16 mouse cellular contexts compared by ENCODE assay signal in genomic region chr11:5016286-5016685, GRCm38 (mm10). TPM values are rescaled to one million over a fixed set of nuclear protein-coding genes. Genes with fewer than 3 reads are reported as not detected.
DNase-seq lines count a peak whose midpoint lies in the region; TF ChIP-seq lines count a peak whose summit lies in the region.
"Had no signal": no experiment of that assay in that cellular context is flagged by ENCODE, and none has a peak within 500 bp of the region (broad histone marks: within the 10 kb centered on the region; RNA-seq: fewer than 3 reads in every experiment).

No protein-coding gene starts in this region.

- H3K27ac ChIP-seq in layer of hippocampus, adult 2 months: peak overlapping the region; percentile 73
- H3K27ac ChIP-seq: embryonic facial prominence, embryonic 13.5 days; forebrain, embryonic 13.5 days; gastrocnemius, adult 2 months; hindbrain, embryonic 10.5 days; hindbrain, embryonic 14.5 days had no signal

- H3K27me3 ChIP-seq in C2C12 (ENCODE audit: control insufficient read depth, insufficient read depth, insufficient read length): no peaks in the 10 kb centered on the region
- H3K27me3 ChIP-seq: embryonic facial prominence, embryonic 13.5 days; forebrain, embryonic 13.5 days; heart, embryonic 12.5 days had no signal

- no peak for TF ChIP-seq CTCF in layer of hippocampus, adult 2 months (conservative IDR thresholded peaks at IDR 0.05)
- no peak for TF ChIP-seq CTCF in C2C12 (IDR thresholded peaks at IDR 0.05; ENCODE audit: control insufficient read depth, insufficient read depth, insufficient read length)

- H3K4me3 ChIP-seq in layer of hippocampus, adult 2 months: no peak overlapping the region
- H3K4me3 ChIP-seq in C2C12 (ENCODE audit: insufficient read depth, poor library complexity, severe bottlenecking): no peak overlapping the region
- H3K4me3 ChIP-seq: embryonic facial prominence, embryonic 13.5 days; forebrain, embryonic 13.5 days; gastrocnemius, adult 2 months; heart, embryonic 12.5 days; hindbrain, embryonic 10.5 days had no signal

- H3K79me3 ChIP-seq in C2C12 (ENCODE audit: low read depth): no peaks in the 10 kb centered on the region

- H3K36me3 ChIP-seq in C2C12 (ENCODE audit: control insufficient read depth, insufficient read depth): peaks cover 60% of the 10 kb centered on the region

- no peak overlapping the region for H3ac ChIP-seq in C2C12 (ENCODE audit: control insufficient read depth, insufficient read length, low read depth)

- DNase-seq in layer of hippocampus, adult 2 months (ENCODE audit: low spot score in 2 of 2): no peak
- DNase-seq in layer of hippocampus, adult 11-12 months (ENCODE audit: low spot score): no peak
- DNase-seq in fibroblast of lung, adult 2 months (ENCODE audit: low read depth): peak; percentile 46
- no peak for DNase-seq in spleen, adult 12 weeks (ENCODE audit: low spot score)
- no peak for DNase-seq in right cerebral cortex, postnatal 25 days
- DNase-seq in MN1 (ENCODE audit: low spot score): no peak

- H3K79me2 ChIP-seq in C2C12 (ENCODE audit: control insufficient read depth, insufficient read depth): no peaks in the 10 kb centered on the region

TF ChIP-seq in C2C12, 6 proteins besides CTCF, POLR2A, EP300 and RAD21:
- TF ChIP-seq MYOD1 (IDR thresholded peaks at IDR 0.05; ENCODE audit: control insufficient read depth, insufficient read length, low read depth): peak; percentile 88
- TF ChIP-seq MAX (IDR thresholded peaks at IDR 0.05): no peak
- TF ChIP-seq USF1 (IDR thresholded peaks at IDR 0.05; ENCODE audit: low read depth): no peak
- TF ChIP-seq FOSL1 (IDR thresholded peaks at IDR 0.05; ENCODE audit: insufficient read depth, low read length, poor library complexity, severe bottlenecking): no peak
- peak; percentile 58 for TF ChIP-seq CEBPB (IDR thresholded peaks at IDR 0.05; ENCODE audit: low read depth)
- no peak for TF ChIP-seq MYOG (IDR thresholded peaks at IDR 0.05; ENCODE audit: control insufficient read depth, extremely low read depth, insufficient read length)
TF ChIP-seq in C2C12: peak in this region for 2.

RNA-seq across cellular contexts. Expression of gene Ap1b1, which starts 29.7 kb away (rescaled TPM):
- total RNA-seq in layer of hippocampus, adult 2 months (2021): 100 to 1,000 TPM; 144 to 147 TPM
- 40.9 TPM for polyA plus RNA-seq in C2C12 (2012; fragmentation: generic; extraction: Trizol)

RNA-seq across cellular contexts. Expression of gene Rasl10a, which starts 41.6 kb away (rescaled TPM):
- 10 to 100 TPM; 87.7 to 95.3 TPM for total RNA-seq in layer of hippocampus, adult 2 months (2021)
- 1.0 TPM for polyA plus RNA-seq in C2C12 (2012; fragmentation: generic; extraction: Trizol)
- total RNA-seq: gastrocnemius, adult 2 months; gastrocnemius, postnatal 25 days; granulocyte monocyte progenitor cell, adult 5-6 weeks had no signal
- polyA plus RNA-seq: forebrain, embryonic 13.5 days; inflammation-experienced regulatory T-cells, adult 6 months had no signal

RNA-seq across cellular contexts. Expression of gene Gas2l1, which starts 48.8 kb away (rescaled TPM):
- total RNA-seq in layer of hippocampus, adult 2 months (2021): 10 to 100 TPM; 93.6 to 97.7 TPM
- polyA plus RNA-seq in C2C12 (2012; fragmentation: generic; extraction: Trizol): 104 TPM
